Mouse (Mus musculus): ENCODE data around the gene Snapc3.

GRCm38 (mm10) chr4:83417820-83418186 lies 279 bp downstream of the Snapc3 start:
- TF ChIP-seq ZMIZ1 (IDR thresholded peaks at IDR 0.05; ENCODE audit: low read depth, low read length) (no peak), CTCF (IDR thresholded peaks at IDR 0.05 in 2 of 3, conservative IDR thresholded peaks at IDR 0.05 in 1 of 3; ENCODE audit: control insufficient read depth in 1 of 3, insufficient read depth in 1 of 3, low read depth in 2 of 3, low read length in 3 of 3, poor library complexity in 1 of 3, severe bottlenecking in 1 of 3) (no peak), MAZ (IDR thresholded peaks at IDR 0.05; ENCODE audit: low read depth, low read length) (no peak), BHLHE40 (IDR thresholded peaks at IDR 0.05; ENCODE audit: borderline replicate concordance, low read depth, low read length) (no peak), EP300 (IDR thresholded peaks at IDR 0.05; ENCODE audit: low read depth in 1 of 2, low read length in 2 of 2) (no peak), ZKSCAN1 (IDR thresholded peaks at IDR 0.05; ENCODE audit: low read depth, low read length) (no peak), GATA1 (IDR thresholded peaks at IDR 0.05; ENCODE audit: low read depth, low read length) (no peak), MAX (IDR thresholded peaks at IDR 0.05; ENCODE audit: low read length) (no peak), NRF1 (IDR thresholded peaks at IDR 0.05; ENCODE audit: insufficient read depth, low read depth, low read length, poor library complexity, severe bottlenecking) (no peak), MAFK (IDR thresholded peaks at IDR 0.05; ENCODE audit: borderline replicate concordance, low read depth, low read length) (no peak), POLR2AphosphoS2 (IDR thresholded peaks at IDR 0.05; ENCODE audit: low read length) (no peak), UBTF (IDR thresholded peaks at IDR 0.05; ENCODE audit: borderline replicate concordance, insufficient read depth, low read depth, low read length) (0 out of 2 replicates have a peak, but pooled peaks have one; percentile 58), E2F4 (IDR thresholded peaks at IDR 0.05; ENCODE audit: borderline replicate concordance, low read depth, low read length) (no peak), MXI1 (IDR thresholded peaks at IDR 0.05; ENCODE audit: low read depth, low read length) (peak; percentile 3; the same call in 1 of the 2 replicates)
